Mouse (Mus musculus): ENCODE data around the gene Wdfy2. TPM values are rescaled to one million over a fixed set of nuclear protein-coding genes. Genes with fewer than 3 reads are reported as not detected.

The Wdfy2 gene
- total RNA-seq, 2 experiments from 2014 or later: 16.2 to 17.6 TPM

Small RNA genes lying within 50 kb of the gene (microRNA-seq; reads per million reads assigned to microRNA genes)
- gene Mir6541 (0 reads per million in 2 experiments), gene Mir8098 (0.49 to 0.78 reads per million in 2 experiments)

Other genes with a start within 250 kb of the Wdfy2 start
- not detected for gene Serpine3, start 174.0 kb upstream of the Wdfy2 start, total RNA-seq (2021)
- gene Ints6, start 76.5 kb upstream of the Wdfy2 start, total RNA-seq (2021): 10 to 100 TPM; 36.7 to 45.7 TPM
- gene Defb48, start 146.8 kb downstream of the Wdfy2 start, total RNA-seq (2021): not detected
- not detected for gene Defb47, start 160.4 kb downstream of the Wdfy2 start, total RNA-seq (2021)
- gene Defb43, start 174.1 kb downstream of the Wdfy2 start, total RNA-seq (2021): not detected
- gene Defb42, start 209.3 kb downstream of the Wdfy2 start, total RNA-seq (2021): not detected
- gene Defb30, start 212.3 kb downstream of the Wdfy2 start, total RNA-seq (2021): not detected